Mouse (Mus musculus): ENCODE measurements around the gene Nedd8.

Nedd8 gene

GRCm38 (mm10) chr14:55614565-55615178, 57.3 kb downstream of the Nedd8 start:
- no peak for DNase-seq (ENCODE audit: low spot score)

GRCm38 (mm10) chr14:55613346-55613745, 58.6 kb downstream of the Nedd8 start:
- no peak for DNase-seq (ENCODE audit: low spot score)
